34 mouse cellular contexts compared by ENCODE assay signal in genomic region chr13:3995042-3995441, GRCm38 (mm10). TPM values are rescaled to one million over a fixed set of nuclear protein-coding genes. Genes with fewer than 3 reads are reported as not detected.
DNase-seq lines count a peak whose midpoint lies in the region; ATAC-seq and TF ChIP-seq lines count a peak whose summit lies in the region.
"Had no signal": no experiment of that assay in that cellular context is flagged by ENCODE, and none has a peak within 500 bp of the region (broad histone marks: within the 10 kb centered on the region; RNA-seq: fewer than 3 reads in every experiment).

No protein-coding gene starts in this region.

- no peak for DNase-seq in lung, embryonic 14.5 days
- DNase-seq in lung, postnatal 14 days, result no peak
- peak; percentile 2 for DNase-seq in MEL-GATA-1-ER (ENCODE audit: extremely low read depth, low read depth)
- DNase-seq in midbrain, embryonic 10.5 days (ENCODE audit: low spot score), result no peak
- no peak for DNase-seq in cerebellum, postnatal 10 days
- DNase-seq: adrenal gland, adult 8-10 months; cerebellum, adult 11 months; cerebellum, adult 9-10 months; heart, adult 2 months; heart, postnatal 4 days; kidney, adult 8-10 months; layer of hippocampus, postnatal 36 days; lung, adult 18-20 months; lung, postnatal 10 days had no signal

- H3K4me3 ChIP-seq in lung, embryonic 14.5 days (ENCODE audit: low read depth, low read length), result no peak overlapping the region
- H3K4me3 ChIP-seq in E14TG2a.4 (replicated peaks; ENCODE audit: low read length), result no peak overlapping the region
- no peak overlapping the region for H3K4me3 ChIP-seq in midbrain, embryonic 10.5 days
- H3K4me3 ChIP-seq: embryonic facial prominence, embryonic 13.5 days; forebrain, embryonic 10.5 days; heart, adult 2 months; heart, embryonic 12.5 days; hindbrain, embryonic 13.5 days; limb, embryonic 10.5 days; limb, embryonic 15.5 days; neural tube, embryonic 12.5 days had no signal

- peak; percentile 22; the same call in 1 of the 2 replicates for TF ChIP-seq CTCF in lung, embryonic 14.5 days (IDR thresholded peaks at IDR 0.05; ENCODE audit: low read depth)
- TF ChIP-seq CTCF in E14TG2a.4 (conservative IDR thresholded peaks at IDR 0.05; ENCODE audit: low read length), result peak; percentile 27

- WGBS in lung, embryonic 14.5 days, result 88% methylated on average over 7 of the region's 7 CpGs
- WGBS in midbrain, embryonic 10.5 days, result 97% methylated on average over 7 of the region's 7 CpGs

- no peak for ATAC-seq in lung, embryonic 14.5 days (ENCODE audit: insufficient read depth)
- 0 out of 2 replicates have a peak, but pooled peaks have one; percentile 29 for ATAC-seq in megakaryocyte progenitor cell, adult 5-6 weeks (replicated peaks; ENCODE audit: poor library complexity)
- ATAC-seq: CD4-positive, CD25-positive, alpha-beta regulatory T cell, adult 4 months; forebrain, embryonic 16.5 days; intestine, embryonic 16.5 days; midbrain, embryonic 16.5 days had no signal

- H3K27ac ChIP-seq in lung, embryonic 14.5 days (ENCODE audit: low read depth), result no peak overlapping the region
- no peak overlapping the region for H3K27ac ChIP-seq in midbrain, embryonic 10.5 days (replicated peaks)
- H3K27ac ChIP-seq: embryonic facial prominence, embryonic 13.5 days; forebrain, embryonic 10.5 days; heart, adult 2 months; hindbrain, embryonic 13.5 days; kidney, postnatal 0 days; limb, embryonic 10.5 days; limb, embryonic 15.5 days; neural tube, embryonic 12.5 days had no signal

- H3K27me3 ChIP-seq in lung, embryonic 14.5 days (ENCODE audit: insufficient read depth, low read length), result no peaks in the 10 kb centered on the region
- no peaks in the 10 kb centered on the region for H3K27me3 ChIP-seq in E14TG2a.4 (ENCODE audit: insufficient read depth, low read length)
- no peaks in the 10 kb centered on the region for H3K27me3 ChIP-seq in midbrain, embryonic 10.5 days (ENCODE audit: low read depth, poor library complexity, severe bottlenecking)
- H3K27me3 ChIP-seq: embryonic facial prominence, embryonic 13.5 days; heart, embryonic 12.5 days; hindbrain, embryonic 13.5 days; limb, embryonic 15.5 days; neural tube, embryonic 12.5 days had no signal

- no peaks in the 10 kb centered on the region for H3K36me3 ChIP-seq in lung, embryonic 14.5 days (ENCODE audit: insufficient read depth)
- no peaks in the 10 kb centered on the region for H3K36me3 ChIP-seq in E14TG2a.4 (ENCODE audit: insufficient read depth, low read length)
- no peaks in the 10 kb centered on the region for H3K36me3 ChIP-seq in midbrain, embryonic 10.5 days
- H3K36me3 ChIP-seq: embryonic facial prominence, embryonic 13.5 days; forebrain, embryonic 10.5 days; heart, embryonic 12.5 days; hindbrain, embryonic 13.5 days; limb, embryonic 10.5 days; limb, embryonic 15.5 days; neural tube, embryonic 12.5 days had no signal

- no peak overlapping the region for H3K4me2 ChIP-seq in lung, embryonic 14.5 days
- H3K4me2 ChIP-seq: embryonic facial prominence, embryonic 13.5 days; heart, embryonic 12.5 days; hindbrain, embryonic 13.5 days; limb, embryonic 15.5 days; midbrain, embryonic 11.5 days; neural tube, embryonic 12.5 days had no signal

- no peaks in the 10 kb centered on the region for H3K9me3 ChIP-seq in lung, embryonic 14.5 days (ENCODE audit: low read depth, low read length)
- H3K9me3 ChIP-seq in E14TG2a.4 (ENCODE audit: low read length), result no peaks in the 10 kb centered on the region
- no peaks in the 10 kb centered on the region for H3K9me3 ChIP-seq in midbrain, embryonic 10.5 days (replicated peaks)
- H3K9me3 ChIP-seq: embryonic facial prominence, embryonic 13.5 days; forebrain, embryonic 10.5 days; heart, embryonic 12.5 days; hindbrain, embryonic 13.5 days; limb, embryonic 10.5 days; limb, embryonic 15.5 days; neural tube, embryonic 12.5 days had no signal

- no peak overlapping the region for H3K9ac ChIP-seq in lung, embryonic 14.5 days
- H3K9ac ChIP-seq: embryonic facial prominence, embryonic 13.5 days; heart, embryonic 12.5 days; hindbrain, embryonic 13.5 days; limb, embryonic 15.5 days; neural tube, embryonic 12.5 days had no signal

- no peaks in the 10 kb centered on the region for H3K4me1 ChIP-seq in lung, embryonic 14.5 days (ENCODE audit: insufficient read depth)
- H3K4me1 ChIP-seq in E14TG2a.4 (replicated peaks; ENCODE audit: low read depth, low read length), result no peaks in the 10 kb centered on the region
- H3K4me1 ChIP-seq in midbrain, embryonic 10.5 days, result no peaks in the 10 kb centered on the region
- H3K4me1 ChIP-seq: embryonic facial prominence, embryonic 13.5 days; forebrain, embryonic 10.5 days; heart, embryonic 12.5 days; hindbrain, embryonic 13.5 days; limb, embryonic 10.5 days; limb, embryonic 15.5 days; neural tube, embryonic 12.5 days had no signal

RNA-seq across cellular contexts. Expression of gene Ucn3, which starts 49.9 kb away (rescaled TPM):
- not detected in 2 replicates for polyA plus RNA-seq in lung, embryonic 14.5 days (2014; fragmentation: Nextera tagmentation; extraction: Ambion mirVana)
- total RNA-seq in megakaryocyte progenitor cell, adult 5-6 weeks (2015), result not detected in 2 replicates
- total RNA-seq in megakaryocyte progenitor cell, adult 5-6 weeks (2017), result not detected in 2 replicates
- not detected in 2 replicates for polyA plus RNA-seq in midbrain, embryonic 10.5 days (2016; fragmentation: Nextera tagmentation; extraction: Ambion mirVana)
- total RNA-seq: adrenal gland, adult 8-10 months; common myeloid progenitor, adult 5-6 weeks; gastrocnemius, adult 8-10 months; gastrocnemius, postnatal 4 days; heart, adult 2 months; heart, postnatal 4 days; layer of hippocampus, postnatal 36 days; left cerebral cortex, postnatal 10 days had no signal
- polyA plus RNA-seq: CD4-positive, CD25-positive, alpha-beta regulatory T cell, adult 4 months; embryonic facial prominence, embryonic 13.5 days; forebrain, embryonic 10.5 days; heart, adult 2 months; heart, embryonic 12.5 days; heart, postnatal 0 days; hindbrain, embryonic 13.5 days; kidney, postnatal 0 days; limb, embryonic 15.5 days; midbrain, embryonic 11.5 days; neural tube, embryonic 12.5 days had no signal

RNA-seq across cellular contexts. Expression of gene Akr1c14, which starts 53.8 kb away (rescaled TPM):
- 0.70 and 0.92 TPM in 2 replicates for polyA plus RNA-seq in lung, embryonic 14.5 days (2014; fragmentation: Nextera tagmentation; extraction: Ambion mirVana)
- not detected in 2 replicates for total RNA-seq in megakaryocyte progenitor cell, adult 5-6 weeks (2015)
- 0.30 TPM in 1 of 2 replicates, not detected in the other for total RNA-seq in megakaryocyte progenitor cell, adult 5-6 weeks (2017)
- polyA plus RNA-seq in midbrain, embryonic 10.5 days (2016; fragmentation: Nextera tagmentation; extraction: Ambion mirVana), result 0.15 and 0.33 TPM in 2 replicates
- total RNA-seq: common myeloid progenitor, adult 5-6 weeks had no signal
- polyA plus RNA-seq: CD4-positive, CD25-positive, alpha-beta regulatory T cell, adult 4 months had no signal
